Mouse (Mus musculus) embryonic stem cell, embryonic (primary cell): ENCODE results near the gene Nap1l5.

Experiments used
- CTCF ChIA-PET, 4 experiments: fragments of 300-600 bp in 2 of 4; fragments of 350-600 bp in 2 of 4; sonication (Branson Sonifier 250); formaldehyde crosslinking; loops; one replicate each; lab custom pipeline; 2022; ENCODE audit warnings: inconsistent platforms in 2 of 4; lab: Charles Lee
- POLR2A ChIA-PET, 4 experiments: fragments of 300-600 bp in 2 of 4; fragments of 350-600 bp in 2 of 4; sonication (Branson Sonifier 250); formaldehyde crosslinking; loops; one replicate each; lab custom pipeline; 2022; ENCODE audit warnings: antibody characterized with exemption in 4 of 4, inconsistent platforms in 1 of 4; lab: Charles Lee

The Nap1l5 gene

GRCm38 (mm10) chr6:58862446-58862993, 44.4 kb downstream of the Nap1l5 start:
- ChIA-PET CTCF (no interaction called here), POLR2A (no interaction called here)

GRCm38 (mm10) chr6:58859517-58859916, 47.4 kb downstream of the Nap1l5 start:
- POLR2A ChIA-PET, result interaction anchor here in 1 of 4 experiments (0.8 kb wide), 1 partner anchor 20 kb away, joined by 3 read pairs; no protein-coding TSS in a partner anchor
- CTCF ChIA-PET, result no interaction called here

- ChIA-PET POLR2A (interaction anchor here in 1 of 4 experiments (0.7 kb wide), 1 partner anchor 573 kb away, joined by 3 read pairs; no protein-coding TSS in a partner anchor), CTCF (no interaction called here)
Observed at GRCm38 (mm10) chr6:58856494-58856893, 50.4 kb downstream of the Nap1l5 start.

- POLR2A ChIA-PET, result no interaction called here
- CTCF ChIA-PET, result interaction anchor here in 1 of 4 experiments (0.6 kb wide), 1 partner anchor 51 kb away, joined by 5 read pairs; no protein-coding TSS in a partner anchor
Observed at GRCm38 (mm10) chr6:58855676-58856367, 51.1 kb downstream of the Nap1l5 start.
